Mouse (Mus musculus): Measurements from ENCODE around the gene Dapk2.

Gene Dapk2

GRCm38 (mm10) chr9:66157958-66158830 is at the start of gene Dapk2:
TSS of gene Dapk2 (plus strand) at chr9:66158223.
- peak; percentile 16 to 29 for DNase-seq (ENCODE audit: low spot score in 2 of 2)

DNA sequence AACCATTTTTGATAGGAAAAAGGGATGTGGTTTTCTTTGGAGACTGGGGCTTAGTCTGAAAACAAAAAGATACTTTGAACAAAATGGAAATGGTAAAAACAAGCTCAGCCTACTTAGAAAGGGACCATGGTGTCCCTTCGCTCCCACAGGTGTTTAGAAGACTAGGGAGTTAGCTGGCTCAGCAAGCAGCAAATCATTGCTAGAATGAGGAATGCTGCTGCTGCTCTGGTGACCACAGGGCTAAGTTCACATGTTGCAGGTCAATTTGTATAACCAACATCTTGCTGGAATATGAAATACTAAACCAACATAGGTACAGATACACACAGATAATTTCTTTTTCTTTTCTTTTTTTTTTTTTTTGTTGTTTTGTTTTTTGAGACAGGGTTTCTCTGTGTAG is 48.4 kb upstream of the Dapk2 start:
- no peak for DNase-seq (ENCODE audit: low spot score in 2 of 2)

DNA sequence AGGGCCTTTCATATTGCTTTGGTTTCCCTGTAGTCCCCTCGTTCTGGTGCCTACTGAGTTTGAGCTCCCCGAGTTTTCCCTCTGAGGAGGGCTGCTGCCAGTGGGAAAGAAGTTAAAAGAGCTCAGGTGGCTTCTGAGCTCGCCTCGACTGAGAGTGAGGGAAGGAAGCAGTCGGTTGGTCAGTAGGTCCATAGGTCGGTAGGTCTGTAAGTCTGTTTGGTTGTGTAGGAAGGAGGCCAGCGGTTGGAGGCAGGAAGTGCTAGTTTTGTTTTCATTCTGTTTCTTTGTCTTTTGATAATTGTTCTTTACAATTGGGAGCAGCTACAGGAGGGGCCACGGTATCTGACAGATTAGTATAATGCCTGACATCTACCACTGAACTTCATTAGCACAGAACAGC is 47.9 kb upstream of the Dapk2 start:
- no peak for DNase-seq (ENCODE audit: low spot score in 2 of 2)

DNA sequence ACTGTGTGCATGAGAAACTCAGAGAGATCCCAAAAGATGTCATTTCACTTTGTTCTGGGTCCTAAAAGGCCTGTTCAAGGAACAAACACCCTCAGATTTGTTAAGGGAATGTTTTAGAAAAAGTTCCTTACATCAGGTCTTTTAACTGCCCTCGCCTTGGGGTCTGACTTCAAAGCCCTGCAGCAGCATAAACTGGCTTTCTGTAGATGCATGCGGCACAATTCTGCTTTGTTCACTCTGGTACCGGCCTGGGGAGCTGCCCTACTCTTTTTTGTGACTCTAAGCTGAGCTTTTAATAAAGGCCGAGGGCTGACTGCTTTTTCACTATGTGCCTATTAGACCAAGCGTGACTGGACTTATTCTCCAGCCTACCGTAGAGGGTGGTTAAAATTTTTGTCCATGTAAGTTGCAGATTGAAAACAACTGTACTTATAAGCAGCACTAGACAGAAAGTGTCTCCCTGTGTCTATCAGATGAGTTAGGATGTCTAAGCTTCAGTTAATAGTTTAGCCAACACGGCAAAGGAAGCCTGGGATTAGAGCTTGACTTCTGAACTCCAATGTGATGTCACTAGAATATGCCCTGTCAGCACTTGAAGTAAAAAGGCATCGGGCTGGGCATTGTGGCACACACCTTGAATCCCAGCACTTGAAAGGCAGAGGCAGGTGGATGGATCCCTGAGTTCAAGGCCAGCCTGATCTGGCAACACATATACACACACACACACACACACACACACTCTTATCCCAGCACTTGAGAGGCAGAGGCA is 47.2 kb upstream of the Dapk2 start:
- DNase-seq (ENCODE audit: low spot score in 2 of 2) = no peak

DNA sequence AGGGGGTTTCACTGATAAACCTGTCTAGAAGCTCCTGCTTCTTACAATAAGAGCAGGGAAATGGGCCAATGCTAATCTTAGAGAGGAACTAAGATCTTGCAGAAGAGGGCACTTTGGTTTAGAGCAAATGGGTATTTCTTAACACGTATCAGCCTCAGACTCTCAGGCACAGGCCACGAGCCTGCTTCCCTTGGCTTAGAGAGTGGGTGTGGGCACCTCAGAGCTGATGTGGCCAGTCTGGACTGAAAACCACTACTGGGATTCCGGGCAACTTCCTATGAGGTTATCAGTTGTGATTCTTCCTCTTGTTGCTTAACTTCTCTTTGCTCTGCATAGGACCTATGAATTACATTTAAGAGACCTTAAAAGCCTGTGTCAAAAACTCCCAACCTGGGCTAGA is 43.7 kb upstream of the Dapk2 start:
- no peak for DNase-seq (ENCODE audit: low spot score in 2 of 2)

- DNase-seq (ENCODE audit: low spot score in 2 of 2) = no peak
These were observed 41.1 kb upstream of the Dapk2 start for GRCm38 (mm10) chr9:66116890-66117289.

DNA sequence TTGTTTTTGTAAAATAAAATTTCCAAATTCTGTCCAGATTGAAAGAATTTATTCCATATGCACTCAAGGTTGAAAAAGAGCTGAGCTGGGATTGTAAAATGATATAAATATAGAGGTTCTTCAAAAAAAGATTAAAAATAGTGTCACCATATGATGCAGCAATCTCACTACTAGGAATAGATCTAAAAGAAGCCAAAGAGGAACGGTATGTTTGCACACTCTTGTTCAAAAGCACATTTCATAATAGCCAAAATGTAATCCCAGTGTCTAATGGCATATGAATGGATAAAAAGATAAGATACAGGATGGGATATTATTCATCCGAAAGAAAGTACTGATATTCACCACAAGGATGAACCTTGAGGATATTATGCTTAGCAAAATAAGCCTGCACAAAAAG is 38.5 kb upstream of the Dapk2 start:
- no peak for DNase-seq (ENCODE audit: low spot score in 2 of 2)

- no peak for DNase-seq (ENCODE audit: low spot score in 2 of 2)
These were observed 37.9 kb upstream of the Dapk2 start for GRCm38 (mm10) chr9:66120106-66120505.

- no peak for DNase-seq (ENCODE audit: low spot score in 2 of 2)
These were observed 37.1 kb upstream of the Dapk2 start for GRCm38 (mm10) chr9:66120945-66121344.

DNA sequence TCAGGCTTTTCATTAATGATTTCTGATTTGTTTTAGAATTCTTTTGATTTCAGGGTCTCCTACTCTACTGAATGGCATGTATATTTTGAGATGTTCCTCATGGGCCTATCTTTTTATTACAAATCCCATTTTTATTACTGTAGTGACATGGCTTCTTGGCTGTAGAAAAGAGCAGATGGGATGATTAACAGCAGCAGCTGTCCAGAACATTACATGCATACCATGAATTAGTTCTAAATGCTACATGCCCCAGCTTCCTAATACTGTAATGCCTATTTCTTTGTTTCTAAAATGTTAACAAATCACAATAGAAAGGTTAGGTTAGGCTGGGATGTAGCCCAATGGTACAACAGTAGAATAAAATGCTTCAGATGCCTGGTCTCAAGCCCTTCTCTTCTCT is 36.6 kb upstream of the Dapk2 start:
- no peak for DNase-seq (ENCODE audit: low spot score in 2 of 2)

- DNase-seq (ENCODE audit: low spot score in 2 of 2) = no peak
These were observed 34.4 kb upstream of the Dapk2 start for GRCm38 (mm10) chr9:66123648-66124047.

GRCm38 (mm10) chr9:66124111-66124531 is 33.9 kb upstream of the Dapk2 start:
- DNase-seq (ENCODE audit: low spot score in 2 of 2) = peak in 1 of 2 experiments; percentile 28

DNA sequence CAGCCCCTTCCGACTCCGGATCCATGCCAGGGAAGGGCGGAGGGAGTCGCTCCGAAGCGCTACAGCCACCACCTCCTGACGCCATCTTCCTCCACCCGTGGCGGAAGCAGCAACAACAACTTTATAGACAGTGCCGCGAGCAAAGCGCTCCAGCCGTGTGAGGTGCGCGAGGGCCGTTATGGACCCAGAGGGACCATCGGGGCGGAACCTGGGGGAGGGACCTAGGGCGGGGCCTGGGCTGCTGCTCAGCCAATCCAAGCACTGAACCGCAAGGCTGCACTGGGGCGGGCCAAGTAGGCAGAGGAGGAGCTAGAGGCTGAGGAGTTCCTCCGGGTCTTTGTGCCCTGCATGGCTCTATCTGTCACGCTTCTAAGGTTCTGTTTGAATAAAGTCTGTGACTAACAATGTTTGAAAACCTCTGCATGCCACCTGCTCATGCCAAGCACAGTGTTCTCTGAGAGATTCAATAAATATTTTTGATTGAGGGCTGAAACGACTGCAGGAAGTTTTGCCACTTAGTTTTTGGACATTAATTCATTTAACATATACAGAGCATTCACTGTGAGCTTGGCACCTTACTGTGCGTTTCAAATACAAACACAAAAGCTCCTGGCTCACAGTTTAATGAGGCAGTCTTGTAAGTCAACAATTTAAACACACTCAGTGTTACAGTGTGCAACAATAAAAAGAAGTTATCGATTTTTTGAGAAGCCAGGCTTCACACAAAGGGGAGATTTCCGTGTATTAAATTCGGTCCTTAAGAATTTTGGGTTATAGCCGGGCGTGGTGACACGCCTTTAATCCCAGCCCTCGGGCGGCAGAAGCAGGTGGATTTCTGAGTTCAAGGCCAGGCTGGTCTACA is 33.1 kb upstream of the Dapk2 start:
- DNase-seq (ENCODE audit: low spot score in 2 of 2) = peak; percentile 91 to 95

- no peak for DNase-seq (ENCODE audit: low spot score in 2 of 2)
These were observed 32.2 kb upstream of the Dapk2 start for GRCm38 (mm10) chr9:66125543-66126455.

- DNase-seq (ENCODE audit: low spot score in 2 of 2) = peak; percentile 90 to 92
These were observed 31.4 kb upstream of the Dapk2 start, which contains the start of the genes Snx1 and Ciao2a for GRCm38 (mm10) chr9:66126456-66127192. TSS of gene Snx1 (minus strand) at chr9:66126587. TSS of gene Ciao2a (plus strand) at chr9:66126611.

GRCm38 (mm10) chr9:66127193-66127546 is 30.9 kb upstream of the Dapk2 start:
- no peak for DNase-seq (ENCODE audit: low spot score in 2 of 2)

DNA sequence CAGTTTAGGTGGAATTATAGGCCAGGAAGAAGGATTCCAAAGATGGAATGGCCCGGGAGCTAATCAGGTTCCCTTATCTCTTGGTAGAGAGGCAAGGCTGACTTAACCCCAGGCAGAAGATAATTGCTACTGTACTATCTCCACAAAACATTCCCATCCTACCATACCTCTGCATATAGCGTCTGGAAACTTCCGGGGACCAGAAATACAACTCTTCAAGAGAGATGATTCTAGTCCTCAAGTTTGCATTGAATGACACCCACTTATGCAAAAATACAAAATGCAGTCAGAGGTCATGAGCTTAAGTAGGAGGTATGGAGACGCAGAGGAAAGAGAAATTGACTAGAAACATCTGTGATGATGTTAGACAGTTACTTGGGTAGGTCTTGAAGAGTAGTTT is 30.1 kb upstream of the Dapk2 start:
- no peak for DNase-seq (ENCODE audit: low spot score in 2 of 2)

GRCm38 (mm10) chr9:66131466-66131865 is 26.6 kb upstream of the Dapk2 start:
- no peak for DNase-seq (ENCODE audit: low spot score in 2 of 2)

GRCm38 (mm10) chr9:66135967-66136366 is 22.1 kb upstream of the Dapk2 start:
- DNase-seq (ENCODE audit: low spot score in 2 of 2) = no peak

- DNase-seq (ENCODE audit: low spot score in 2 of 2) = no peak
These were observed 19.8 kb upstream of the Dapk2 start for GRCm38 (mm10) chr9:66138193-66138592.
